Mouse (Mus musculus): ENCODE results near the gene Spock2. TPM values are rescaled to one million over a fixed set of nuclear protein-coding genes. Genes with fewer than 3 reads are reported as not detected.
A peak's percentile ranks its signal among the peaks of the same experiment; 100 is the strongest.

The Spock2 gene
- polyA plus RNA-seq, 1 experiment from 2014 or later: 19.2 TPM

GRCm38 (mm10) chr10:60080601-60080981 lies 25.4 kb upstream of the Spock2 start:
- Histone ChIP-seq H3K9me3 (ENCODE audit: control insufficient read depth, low read length) (no peaks in the 10 kb centered on the region), H3K4me1 (replicated peaks; ENCODE audit: control insufficient read depth, insufficient read depth, low read length) (no peaks in the 10 kb centered on the region), H3K27me3 (ENCODE audit: control insufficient read depth, insufficient read depth, low read length) (no peaks in the 10 kb centered on the region), H3K9ac (ENCODE audit: low read depth, low read length) (no peak overlapping the region), H3K36me3 (ENCODE audit: control insufficient read depth, insufficient read depth, low read length) (no peaks in the 10 kb centered on the region), H3K27ac (ENCODE audit: low read depth, low read length) (0 out of 2 replicates have a peak overlapping the region, but pooled peaks have one; percentile 8), H3K4me2 (replicated peaks; ENCODE audit: low read depth, low read length) (no peak overlapping the region), H3K4me3 (ENCODE audit: low read depth, low read length) (no peak overlapping the region)
- 66% methylated on average over 5 of the region's 5 CpGs for WGBS
- DNase-seq (ENCODE audit: low spot score) (no peak), ATAC-seq (ENCODE audit: low FRiP score) (no peak)

- Histone ChIP-seq H3K27ac (ENCODE audit: low read depth, low read length) (0 out of 2 replicates have a peak overlapping the region, but pooled peaks have one; percentile 8), H3K9me3 (ENCODE audit: control insufficient read depth, low read length) (no peaks in the 10 kb centered on the region), H3K9ac (ENCODE audit: low read depth, low read length) (no peak overlapping the region), H3K36me3 (ENCODE audit: control insufficient read depth, insufficient read depth, low read length) (no peaks in the 10 kb centered on the region), H3K4me2 (replicated peaks; ENCODE audit: low read depth, low read length) (no peak overlapping the region), H3K27me3 (ENCODE audit: control insufficient read depth, insufficient read depth, low read length) (no peaks in the 10 kb centered on the region), H3K4me1 (replicated peaks; ENCODE audit: control insufficient read depth, insufficient read depth, low read length) (no peaks in the 10 kb centered on the region), H3K4me3 (ENCODE audit: low read depth, low read length) (no peak overlapping the region)
- WGBS: 71% methylated on average over 18 of the region's 21 CpGs
- no peak for ATAC-seq (ENCODE audit: low FRiP score)
- DNase-seq (ENCODE audit: low spot score): no peak
These were observed 24.8 kb upstream of the Spock2 start for GRCm38 (mm10) chr10:60080982-60081825.

GRCm38 (mm10) chr10:60081905-60082304 lies 24.1 kb upstream of the Spock2 start:
- H3K9ac ChIP-seq (ENCODE audit: low read depth, low read length): no peak overlapping the region
- no peak overlapping the region for H3K27ac ChIP-seq (ENCODE audit: low read depth, low read length)
- no peak for DNase-seq (ENCODE audit: low spot score)
- H3K9me3 ChIP-seq (ENCODE audit: control insufficient read depth, low read length): no peaks in the 10 kb centered on the region
- H3K4me1 ChIP-seq (replicated peaks; ENCODE audit: control insufficient read depth, insufficient read depth, low read length): no peaks in the 10 kb centered on the region
- H3K4me3 ChIP-seq (ENCODE audit: low read depth, low read length): no peak overlapping the region
- H3K4me2 ChIP-seq (replicated peaks; ENCODE audit: low read depth, low read length): no peak overlapping the region
- ATAC-seq (ENCODE audit: low FRiP score): no peak
- WGBS: 62% methylated on average over 5 of the region's 5 CpGs
- H3K27me3 ChIP-seq (ENCODE audit: control insufficient read depth, insufficient read depth, low read length): no peaks in the 10 kb centered on the region
- H3K36me3 ChIP-seq (ENCODE audit: control insufficient read depth, insufficient read depth, low read length): no peaks in the 10 kb centered on the region

- Histone ChIP-seq H3K4me1 (replicated peaks; ENCODE audit: control insufficient read depth, insufficient read depth, low read length) (no peaks in the 10 kb centered on the region), H3K4me3 (ENCODE audit: low read depth, low read length) (no peak overlapping the region), H3K9me3 (ENCODE audit: control insufficient read depth, low read length) (no peaks in the 10 kb centered on the region), H3K36me3 (ENCODE audit: control insufficient read depth, insufficient read depth, low read length) (no peaks in the 10 kb centered on the region), H3K9ac (ENCODE audit: low read depth, low read length) (no peak overlapping the region), H3K27me3 (ENCODE audit: control insufficient read depth, insufficient read depth, low read length) (no peaks in the 10 kb centered on the region), H3K27ac (ENCODE audit: low read depth, low read length) (no peak overlapping the region), H3K4me2 (replicated peaks; ENCODE audit: low read depth, low read length) (no peak overlapping the region)
- 94% methylated on average over 4 of the region's 4 CpGs for WGBS
- ATAC-seq (ENCODE audit: low FRiP score) (no peak), DNase-seq (ENCODE audit: low spot score) (no peak)
These were observed 22.0 kb upstream of the Spock2 start for GRCm38 (mm10) chr10:60084065-60084464.

- 80% methylated on average over 2 of the region's 2 CpGs for WGBS
- no peaks in the 10 kb centered on the region for H3K9me3 ChIP-seq (ENCODE audit: control insufficient read depth, low read length)
- DNase-seq (ENCODE audit: low spot score) (no peak), ATAC-seq (ENCODE audit: low FRiP score) (no peak)
- no peak overlapping the region for H3K9ac ChIP-seq (ENCODE audit: low read depth, low read length)
- H3K27me3 ChIP-seq (ENCODE audit: control insufficient read depth, insufficient read depth, low read length): no peaks in the 10 kb centered on the region
- no peaks in the 10 kb centered on the region for H3K36me3 ChIP-seq (ENCODE audit: control insufficient read depth, insufficient read depth, low read length)
- H3K27ac ChIP-seq (ENCODE audit: low read depth, low read length): no peak overlapping the region
- no peak overlapping the region for H3K4me2 ChIP-seq (replicated peaks; ENCODE audit: low read depth, low read length)
- H3K4me3 ChIP-seq (ENCODE audit: low read depth, low read length): no peak overlapping the region
- H3K4me1 ChIP-seq (replicated peaks; ENCODE audit: control insufficient read depth, insufficient read depth, low read length): no peaks in the 10 kb centered on the region
These were observed 13.7 kb upstream of the Spock2 start for GRCm38 (mm10) chr10:60092311-60092710.

GRCm38 (mm10) chr10:60093751-60094150 lies 12.3 kb upstream of the Spock2 start:
- Histone ChIP-seq H3K9me3 (ENCODE audit: control insufficient read depth, low read length) (no peaks in the 10 kb centered on the region), H3K27ac (ENCODE audit: low read depth, low read length) (no peak overlapping the region), H3K36me3 (ENCODE audit: control insufficient read depth, insufficient read depth, low read length) (no peaks in the 10 kb centered on the region), H3K4me1 (replicated peaks; ENCODE audit: control insufficient read depth, insufficient read depth, low read length) (no peaks in the 10 kb centered on the region), H3K27me3 (ENCODE audit: control insufficient read depth, insufficient read depth, low read length) (no peaks in the 10 kb centered on the region), H3K4me3 (ENCODE audit: low read depth, low read length) (no peak overlapping the region), H3K9ac (ENCODE audit: low read depth, low read length) (no peak overlapping the region), H3K4me2 (replicated peaks; ENCODE audit: low read depth, low read length) (no peak overlapping the region)
- no peak for DNase-seq (ENCODE audit: low spot score)
- 87% methylated on average over 2 of the region's 2 CpGs for WGBS
- ATAC-seq (ENCODE audit: low FRiP score): no peak

GRCm38 (mm10) chr10:60095558-60095957 lies 10.5 kb upstream of the Spock2 start:
- no peaks in the 10 kb centered on the region for H3K4me1 ChIP-seq (replicated peaks; ENCODE audit: control insufficient read depth, insufficient read depth, low read length)
- no peak overlapping the region for H3K27ac ChIP-seq (ENCODE audit: low read depth, low read length)
- H3K36me3 ChIP-seq (ENCODE audit: control insufficient read depth, insufficient read depth, low read length): no peaks in the 10 kb centered on the region
- no peak for ATAC-seq (ENCODE audit: low FRiP score)
- H3K4me2 ChIP-seq (replicated peaks; ENCODE audit: low read depth, low read length): no peak overlapping the region
- H3K9me3 ChIP-seq (ENCODE audit: control insufficient read depth, low read length): no peaks in the 10 kb centered on the region
- H3K27me3 ChIP-seq (ENCODE audit: control insufficient read depth, insufficient read depth, low read length): no peaks in the 10 kb centered on the region
- DNase-seq (ENCODE audit: low spot score): no peak
- no peak overlapping the region for H3K4me3 ChIP-seq (ENCODE audit: low read depth, low read length)
- 91% methylated on average over 2 of the region's 2 CpGs for WGBS
- no peak overlapping the region for H3K9ac ChIP-seq (ENCODE audit: low read depth, low read length)

- H3K4me3 ChIP-seq (ENCODE audit: low read depth, low read length): no peak overlapping the region
- H3K4me2 ChIP-seq (replicated peaks; ENCODE audit: low read depth, low read length): no peak overlapping the region
- H3K27me3 ChIP-seq (ENCODE audit: control insufficient read depth, insufficient read depth, low read length): no peaks in the 10 kb centered on the region
- WGBS: 68% methylated on average over 1 of the region's 1 CpGs
- no peak overlapping the region for H3K9ac ChIP-seq (ENCODE audit: low read depth, low read length)
- H3K4me1 ChIP-seq (replicated peaks; ENCODE audit: control insufficient read depth, insufficient read depth, low read length): no peaks in the 10 kb centered on the region
- H3K27ac ChIP-seq (ENCODE audit: low read depth, low read length): no peak overlapping the region
- H3K36me3 ChIP-seq (ENCODE audit: control insufficient read depth, insufficient read depth, low read length): no peaks in the 10 kb centered on the region
- DNase-seq (ENCODE audit: low spot score) (no peak), ATAC-seq (ENCODE audit: low FRiP score) (no peak)
- no peaks in the 10 kb centered on the region for H3K9me3 ChIP-seq (ENCODE audit: control insufficient read depth, low read length)
These were observed 9.7 kb upstream of the Spock2 start for GRCm38 (mm10) chr10:60096302-60096701.

GRCm38 (mm10) chr10:60097146-60097545 lies 8.9 kb upstream of the Spock2 start:
- no peak overlapping the region for H3K4me3 ChIP-seq (ENCODE audit: low read depth, low read length)
- no peak overlapping the region for H3K9ac ChIP-seq (ENCODE audit: low read depth, low read length)
- H3K4me1 ChIP-seq (replicated peaks; ENCODE audit: control insufficient read depth, insufficient read depth, low read length): no peaks in the 10 kb centered on the region
- no peaks in the 10 kb centered on the region for H3K9me3 ChIP-seq (ENCODE audit: control insufficient read depth, low read length)
- ATAC-seq (ENCODE audit: low FRiP score): no peak
- no peak for DNase-seq (ENCODE audit: low spot score)
- no peak overlapping the region for H3K4me2 ChIP-seq (replicated peaks; ENCODE audit: low read depth, low read length)
- H3K27ac ChIP-seq (ENCODE audit: low read depth, low read length): no peak overlapping the region
- no peaks in the 10 kb centered on the region for H3K27me3 ChIP-seq (ENCODE audit: control insufficient read depth, insufficient read depth, low read length)
- WGBS: 91% methylated on average over 9 of the region's 9 CpGs
- no peaks in the 10 kb centered on the region for H3K36me3 ChIP-seq (ENCODE audit: control insufficient read depth, insufficient read depth, low read length)

Data from hindbrain, embryonic 11.5 days (tissue).